Mouse (Mus musculus) ES-Bruce4 (cell line): ENCODE measurements around the gene Tnfrsf8.

Experiments
- CTCF ChIP-seq: IDR thresholded peaks from one replicate; pipeline ENCODE4 v1.8.1; 2011; ENCODE audit warnings: low read depth, low read length
- POLR2A ChIP-seq: IDR thresholded peaks from one replicate; pipeline ENCODE4 v1.8.1; 2011; ENCODE audit warnings: low read length; ENCODE audit not compliant: insufficient read depth

DNA sequence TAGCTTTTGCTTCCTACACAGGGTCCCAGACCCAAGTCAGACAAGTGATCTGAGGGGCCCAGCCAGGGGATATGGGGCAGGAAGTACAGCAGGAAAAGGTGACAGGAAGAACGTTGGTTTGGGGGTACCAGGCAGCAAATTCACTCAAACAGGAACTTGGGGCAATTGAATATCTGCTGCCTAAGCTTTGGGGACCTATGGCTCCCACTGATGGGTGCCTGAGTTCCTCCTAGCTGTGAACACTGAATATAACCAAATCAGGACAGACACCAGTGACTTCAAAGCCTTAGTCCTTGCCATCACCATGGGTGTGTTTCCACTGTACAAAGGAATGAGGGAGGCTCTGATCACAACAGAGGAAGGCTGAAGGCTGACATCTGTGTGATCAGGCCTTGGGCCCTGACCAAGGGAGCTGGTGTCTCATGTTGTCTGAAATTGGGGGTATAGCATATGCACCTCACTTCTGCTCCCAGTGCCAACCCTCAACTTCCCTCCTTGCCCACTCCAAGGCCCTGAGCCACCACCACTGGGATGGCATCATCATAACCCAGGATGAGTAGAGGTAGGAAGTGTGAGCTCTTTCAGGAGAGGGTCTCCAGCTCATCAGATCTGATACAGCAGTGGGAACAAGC is 72.1 kb downstream of the Tnfrsf8 start:
- TF ChIP-seq POLR2A (no peak), CTCF (no peak)
